Mouse (Mus musculus) CH12.LX (cell line): ENCODE measurements around the gene Pusl1. TPM values are rescaled to one million over a fixed set of nuclear protein-coding genes. Genes with fewer than 3 reads are reported as not detected.

ENCODE experiments used
- DNase-seq: peaks from one replicate; pipeline ENCODE4 v3.0.0-alpha.2; 2013; ENCODE audit errors: extremely low read depth
- H3K27ac ChIP-seq: 2 replicates; pipeline ENCODE4 v1.5.1; 2012; ENCODE audit warnings: low read depth, mild to moderate bottlenecking, control low read depth, moderate library complexity; ENCODE audit not compliant: insufficient read depth
- H3K27me3 ChIP-seq: replicated peaks from 2 replicates; pipeline ENCODE3; 2012; ENCODE audit warnings: inconsistent platforms
- H3K36me3 ChIP-seq, 2 experiments: replicated peaks in 1 of 2; 2 replicates each; pipeline versions ENCODE3 to v1.6.1; 2012; ENCODE audit warnings: inconsistent platforms in 1 of 2, low read length in 1 of 2, mild to moderate bottlenecking in 1 of 2, mixed read lengths in 1 of 2, moderate library complexity in 1 of 2; ENCODE audit not compliant: control insufficient read depth in 1 of 2, insufficient read depth in 1 of 2
- H3K4me1 ChIP-seq, 2 experiments: 2 replicates each; pipeline ENCODE4 v1.6.1; 2012; ENCODE audit warnings: inconsistent platforms in 1 of 2, moderate library complexity in 1 of 2; ENCODE audit not compliant: insufficient read depth in 2 of 2, control insufficient read depth in 1 of 2
- H3K4me2 ChIP-seq: 2 replicates; pipeline ENCODE4 v1.6.1; 2012; ENCODE audit warnings: low read depth, mild to moderate bottlenecking, control low read depth; ENCODE audit not compliant: poor library complexity, insufficient read depth, severe bottlenecking
- H3K4me3 ChIP-seq, 3 experiments: fragments of 150-350 bp in 1 of 3; sonication (generic) in 1 of 3; replicated peaks in 1 of 3; 2 replicates each; pipeline versions ENCODE3 to v1.5.1; 2011 to 2012; ENCODE audit warnings: low read depth in 2 of 3, low read length in 2 of 3, mild to moderate bottlenecking in 2 of 3, moderate library complexity in 2 of 3, control low read depth in 1 of 3, improper control_type of control experiment in 1 of 3, inconsistent platforms in 1 of 3, mixed read lengths in 1 of 3; ENCODE audit not compliant: poor library complexity in 1 of 3
- H3K79me2 ChIP-seq: replicated peaks from 2 replicates; pipeline ENCODE4 v1.6.1; 2012; ENCODE audit warnings: mild to moderate bottlenecking, moderate library complexity; ENCODE audit not compliant: control insufficient read depth, poor library complexity, insufficient read depth, severe bottlenecking; ENCODE audit errors: extremely low read depth
- H3K9ac ChIP-seq: 2 replicates; pipeline ENCODE4 v1.6.1; 2012; ENCODE audit warnings: low read depth, mild to moderate bottlenecking, control low read depth, moderate library complexity; ENCODE audit not compliant: insufficient read depth
- H3K9me3 ChIP-seq: replicated peaks from 2 replicates; pipeline ENCODE3; 2012; ENCODE audit warnings: low read length, inconsistent platforms, mixed read lengths
- CHD1 ChIP-seq: IDR thresholded peaks from 2 replicates; pipeline ENCODE4 v1.6.1; 2012; ENCODE audit warnings: low read depth, low read length, improper control_type of control experiment, inconsistent platforms
- CHD2 ChIP-seq: IDR thresholded peaks from 2 replicates; pipeline ENCODE4 v1.6.1; 2011; ENCODE audit warnings: low read length, improper control_type of control experiment
- CTCF ChIP-seq, 2 experiments: IDR thresholded peaks in 1 of 2; conservative IDR thresholded peaks in 1 of 2; 2 replicates each; pipeline ENCODE4 v1.5.1; 2011 to 2012; ENCODE audit warnings: low read depth in 2 of 2, low read length in 2 of 2, improper control_type of control experiment in 1 of 2, inconsistent platforms in 1 of 2, mild to moderate bottlenecking in 1 of 2, moderate library complexity in 1 of 2
- E2F4 ChIP-seq: IDR thresholded peaks from 2 replicates; pipeline ENCODE4 v1.6.1; 2011; ENCODE audit warnings: low read depth, low read length, improper control_type of control experiment; ENCODE audit not compliant: insufficient replicate concordance
- ELF1 ChIP-seq: IDR thresholded peaks from 2 replicates; pipeline ENCODE4 v1.6.1; 2014; ENCODE audit warnings: low read depth, mild to moderate bottlenecking, inconsistent platforms, low read length, improper control_type of control experiment
- EP300 ChIP-seq: IDR thresholded peaks from 2 replicates; pipeline ENCODE4 v1.6.1; 2011; ENCODE audit warnings: low read length, improper control_type of control experiment
- GABPA ChIP-seq: IDR thresholded peaks from 2 replicates; pipeline ENCODE4 v1.6.1; 2012; ENCODE audit warnings: low read depth, low read length, improper control_type of control experiment, inconsistent platforms; ENCODE audit not compliant: insufficient replicate concordance
- JUN ChIP-seq: IDR thresholded peaks from 2 replicates; pipeline ENCODE4 v1.6.1; 2011; ENCODE audit warnings: low read depth, mild to moderate bottlenecking, low read length, improper control_type of control experiment, moderate library complexity; ENCODE audit not compliant: insufficient read depth
- KAT2A ChIP-seq: IDR thresholded peaks from 2 replicates; pipeline ENCODE4 v1.6.1; 2012; ENCODE audit warnings: low read length, improper control_type of control experiment, inconsistent platforms; ENCODE audit not compliant: insufficient replicate concordance
- MXI1 ChIP-seq: IDR thresholded peaks from 2 replicates; pipeline ENCODE4 v1.6.1; 2011; ENCODE audit warnings: mild to moderate bottlenecking, low read depth, low read length, improper control_type of control experiment
- MYC ChIP-seq: IDR thresholded peaks from 2 replicates; pipeline ENCODE4 v1.6.1; 2011; ENCODE audit warnings: low read depth, mild to moderate bottlenecking, improper control_type of control experiment, low read length
- POLR2A ChIP-seq: IDR thresholded peaks from 2 replicates; pipeline ENCODE4 v1.6.1; 2011; ENCODE audit warnings: low read depth, mild to moderate bottlenecking, improper control_type of control experiment, low read length
- POLR2AphosphoS2 ChIP-seq: IDR thresholded peaks from 2 replicates; pipeline ENCODE4 v1.6.1; 2011; ENCODE audit warnings: low read depth, low read length, improper control_type of control experiment
- RAD21 ChIP-seq: IDR thresholded peaks from 2 replicates; pipeline ENCODE4 v1.6.1; 2011; ENCODE audit warnings: low read depth, mild to moderate bottlenecking, low read length, improper control_type of control experiment, moderate library complexity
- RCOR1 ChIP-seq: conservative IDR thresholded peaks from 2 replicates; pipeline ENCODE4 v1.6.1; 2012; ENCODE audit warnings: low read depth, mild to moderate bottlenecking, inconsistent platforms, low read length, improper control_type of control experiment
- TBP ChIP-seq: conservative IDR thresholded peaks from 2 replicates; pipeline ENCODE4 v1.6.1; 2011; ENCODE audit warnings: low read depth, low read length, improper control_type of control experiment
- UBTF ChIP-seq: IDR thresholded peaks from 2 replicates; pipeline ENCODE4 v1.6.1; 2012; ENCODE audit warnings: low read depth, mild to moderate bottlenecking, inconsistent platforms, low read length, improper control_type of control experiment, moderate library complexity
- USF1 ChIP-seq: IDR thresholded peaks from 2 replicates; pipeline ENCODE4 v1.6.1; 2014; ENCODE audit warnings: low read depth, mild to moderate bottlenecking, inconsistent platforms, low read length, improper control_type of control experiment
- ZC3H11A ChIP-seq: IDR thresholded peaks from 2 replicates; pipeline ENCODE4 v1.6.1; 2012; ENCODE audit warnings: low read depth, mild to moderate bottlenecking, inconsistent platforms, low read length, improper control_type of control experiment
- ZKSCAN1 ChIP-seq: IDR thresholded peaks from 2 replicates; pipeline ENCODE4 v1.6.1; 2012; ENCODE audit warnings: low read depth, inconsistent platforms, low read length, improper control_type of control experiment, borderline replicate concordance
- ZMIZ1 ChIP-seq: IDR thresholded peaks from 2 replicates; pipeline ENCODE4 v1.6.1; 2012; ENCODE audit warnings: low read depth, mild to moderate bottlenecking, inconsistent platforms, low read length, improper control_type of control experiment
- ZNF384 ChIP-seq: IDR thresholded peaks from 2 replicates; pipeline ENCODE4 v1.6.1; 2012; ENCODE audit warnings: low read depth, low read length, improper control_type of control experiment, inconsistent platforms
- dilution Hi-C: fragments of 300-500 bp; cut with MboI; formaldehyde crosslinking; loops from 2 replicates; pipeline ENCODE4 v1.14.3; 2020; ENCODE audit warnings: low sequenced_read_pairs; ENCODE audit not compliant: extremely low pct_unique_long_range_greater_than_20kb, extremely low pct_ligation_motif_present
- in situ Hi-C: fragments of 300-500 bp; cut with MboI; formaldehyde crosslinking; loops from 3 replicates; pipeline ENCODE4 v1.14.3; 2019; ENCODE audit warnings: low sequenced_read_pairs, low pct_ligation_motif_present, low pct_unique_long_range_greater_than_20kb, mixed read lengths
- polyA plus RNA-seq: library from polyadenylated mRNA; unstranded; fragments of >175 nt; gene quantifications from 2 replicates; pipeline ENCODE4 v1.2.1, GENCODE M21; 2012; ENCODE audit warnings: low read depth; ENCODE audit not compliant: insufficient read length
- total RNA-seq, 2 experiments: library from RNA; depleted of rRNA; stranded (reverse); fragments of 300-350 nt in 1 of 2; fragments of >200 nt in 1 of 2; gene quantifications; 2 replicates each; pipeline ENCODE4 v1.2.3; 2012 to 2014

Gene Pusl1
- total and polyA plus RNA-seq, 3 experiments = 32.1 to 45.7 (median 37.5) TPM

GRCm38 (mm10) chr4:155887674-155888073 lies 3.9 kb downstream of the Pusl1 start:
- in situ Hi-C loops = no loop called here
- no peak overlapping the region for H3K9ac ChIP-seq
- dilution Hi-C loops = no loop called here
- TF ChIP-seq JUN (no peak), POLR2A (no peak), POLR2AphosphoS2 (no peak), CTCF (conservative IDR thresholded peaks at IDR 0.05 in 1 of 2, IDR thresholded peaks at IDR 0.05 in 1 of 2; ENCODE audit: low read depth in 2 of 2, low read length in 2 of 2) (no peak), ZC3H11A (no peak), ZMIZ1 (no peak), ZNF384 (no peak), CHD1 (no peak), MXI1 (no peak)
- H3K4me1 ChIP-seq = peaks cover 5 to 17% of the 10 kb centered on the region in 2 experiments
- 0 out of 2 replicates have a peak, but pooled peaks cover 1% of the 10 kb centered on the region for H3K79me2 ChIP-seq
- no peaks in the 10 kb centered on the region for H3K27me3 ChIP-seq
- no peak overlapping the region for H3K27ac ChIP-seq
- H3K9me3 ChIP-seq = no peaks in the 10 kb centered on the region
- peaks cover 47 to 75% of the 10 kb centered on the region in 2 experiments for H3K36me3 ChIP-seq
- H3K4me3 ChIP-seq = no peak overlapping the region
- DNase-seq = no peak
- H3K4me2 ChIP-seq = no peak overlapping the region

GRCm38 (mm10) chr4:155886330-155886729 lies 5.3 kb downstream of the Pusl1 start:
- H3K4me3 ChIP-seq = no peak overlapping the region
- H3K9me3 ChIP-seq = no peaks in the 10 kb centered on the region
- H3K79me2 ChIP-seq = no peaks in the 10 kb centered on the region
- in situ Hi-C loops (no loop called here), dilution Hi-C loops (no loop called here)
- H3K27me3 ChIP-seq = no peaks in the 10 kb centered on the region
- no peak overlapping the region for H3K27ac ChIP-seq
- H3K9ac ChIP-seq = no peak overlapping the region
- no peak for DNase-seq
- peaks cover 49 to 79% of the 10 kb centered on the region in 2 experiments for H3K36me3 ChIP-seq
- peaks cover 5 to 15% of the 10 kb centered on the region in 2 experiments for H3K4me1 ChIP-seq
- TF ChIP-seq MXI1 (no peak), RCOR1 (no peak), ZNF384 (no peak), USF1 (no peak), ELF1 (no peak), EP300 (no peak), TBP (no peak), RAD21 (no peak), KAT2A (no peak), UBTF (no peak), MYC (no peak), ZKSCAN1 (no peak), E2F4 (no peak), CHD2 (no peak), GABPA (no peak)
- no peak overlapping the region for H3K4me2 ChIP-seq
